Mouse (Mus musculus) cerebellum, postnatal 14 days (tissue): ENCODE measurements around the gene Wbp2.
"Not testable (repeated sequence)": the region's sequence is repeated elsewhere in the genome, so short reads cannot be mapped to it uniquely, and the experiment has no call there.

Experiments
- DNase-seq, 2 experiments: peaks; one replicate each; pipeline ENCODE4 v3.0.0; 2021; ENCODE audit warnings: mixed read lengths in 2 of 2

Wbp2 gene

DNA sequence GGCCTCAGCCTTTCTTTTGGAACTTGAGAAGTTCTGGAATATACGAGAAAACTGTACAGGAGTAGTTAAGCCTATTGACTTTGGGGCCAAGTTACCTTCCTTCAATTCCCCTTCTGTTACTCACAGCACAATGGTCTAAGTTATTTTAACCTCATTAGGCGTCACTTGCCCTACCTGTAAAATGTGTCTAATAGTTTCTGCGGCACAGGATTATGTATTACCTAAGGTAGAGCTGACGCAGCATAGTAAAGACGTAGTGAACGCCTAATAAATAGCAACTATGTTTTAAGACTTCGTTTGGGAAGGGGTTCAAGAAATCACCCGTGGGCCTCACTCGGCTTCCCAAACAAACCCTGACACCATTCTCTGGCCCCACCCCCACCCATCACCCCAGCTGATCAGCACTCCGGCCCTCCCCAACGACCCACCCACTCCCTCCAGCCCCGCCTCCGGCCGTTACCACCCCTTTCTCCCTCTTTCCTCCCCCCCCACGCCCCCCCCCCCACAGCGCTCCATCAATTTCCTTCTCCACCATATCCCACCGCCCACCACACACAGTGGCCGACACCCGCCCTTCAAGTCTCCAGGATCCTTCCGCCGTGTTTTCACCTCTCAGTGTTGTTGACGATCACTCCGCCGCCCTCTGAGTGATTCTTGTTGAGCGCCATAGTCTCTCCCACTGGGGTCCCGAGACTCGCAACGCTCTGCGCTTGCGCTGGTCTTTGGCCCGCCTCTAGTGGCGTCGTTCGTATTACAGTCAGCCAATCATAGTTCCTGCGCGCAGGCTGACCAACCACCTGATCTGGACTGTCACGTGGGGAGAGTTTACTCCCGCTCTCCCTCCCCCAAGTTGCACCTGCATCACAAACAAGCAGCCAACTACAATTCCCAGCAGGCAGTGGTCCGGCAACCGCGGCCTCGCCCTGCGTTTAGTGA is at the start of gene Wbp2:
Wbp2 (minus strand) TSS at position 738 of the 936 bp plus-strand sequence.
- peak; percentile 97 to 98 for DNase-seq

DNA sequence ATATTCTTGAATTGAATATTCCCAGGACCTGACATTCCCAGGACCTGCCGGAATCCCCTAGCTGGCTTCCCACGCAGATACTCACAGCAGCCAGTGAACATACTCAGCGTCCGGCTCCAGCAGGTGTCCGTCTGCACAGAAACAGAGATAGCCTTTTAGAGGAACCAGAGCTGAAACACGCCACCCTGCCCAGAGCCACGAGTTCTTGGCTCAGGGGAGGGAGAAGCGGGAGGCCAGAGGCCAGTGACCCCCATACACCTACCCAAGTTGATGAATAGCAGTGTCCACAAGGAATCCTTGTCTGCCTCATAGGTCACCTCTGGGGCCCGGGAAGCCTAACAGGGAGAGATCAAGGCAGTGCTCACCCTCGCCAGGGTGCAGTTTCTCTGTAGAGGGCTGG is 47.4 kb upstream of the Wbp2 start:
- DNase-seq: no peak

DNA sequence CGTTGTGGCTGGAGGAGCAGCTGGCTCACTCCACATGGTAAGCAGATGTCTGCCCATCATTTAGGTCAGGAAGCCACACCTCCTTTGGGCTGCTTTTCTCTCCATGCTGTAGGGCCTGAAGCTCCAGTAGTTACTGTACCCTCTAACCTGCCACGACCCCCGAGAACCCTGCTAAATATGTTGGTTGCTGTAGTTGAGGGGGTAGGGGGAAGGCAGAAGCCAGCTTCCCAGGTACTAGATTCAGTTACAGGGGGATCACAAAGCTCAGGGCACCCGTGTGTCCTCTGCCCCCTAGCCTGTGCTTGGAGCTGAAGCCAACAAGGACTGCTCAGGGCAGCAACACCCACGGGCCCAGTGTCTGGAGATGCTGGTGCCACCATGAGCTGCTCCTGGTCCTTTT is 46.7 kb upstream of the Wbp2 start:
- no peak for DNase-seq

DNA sequence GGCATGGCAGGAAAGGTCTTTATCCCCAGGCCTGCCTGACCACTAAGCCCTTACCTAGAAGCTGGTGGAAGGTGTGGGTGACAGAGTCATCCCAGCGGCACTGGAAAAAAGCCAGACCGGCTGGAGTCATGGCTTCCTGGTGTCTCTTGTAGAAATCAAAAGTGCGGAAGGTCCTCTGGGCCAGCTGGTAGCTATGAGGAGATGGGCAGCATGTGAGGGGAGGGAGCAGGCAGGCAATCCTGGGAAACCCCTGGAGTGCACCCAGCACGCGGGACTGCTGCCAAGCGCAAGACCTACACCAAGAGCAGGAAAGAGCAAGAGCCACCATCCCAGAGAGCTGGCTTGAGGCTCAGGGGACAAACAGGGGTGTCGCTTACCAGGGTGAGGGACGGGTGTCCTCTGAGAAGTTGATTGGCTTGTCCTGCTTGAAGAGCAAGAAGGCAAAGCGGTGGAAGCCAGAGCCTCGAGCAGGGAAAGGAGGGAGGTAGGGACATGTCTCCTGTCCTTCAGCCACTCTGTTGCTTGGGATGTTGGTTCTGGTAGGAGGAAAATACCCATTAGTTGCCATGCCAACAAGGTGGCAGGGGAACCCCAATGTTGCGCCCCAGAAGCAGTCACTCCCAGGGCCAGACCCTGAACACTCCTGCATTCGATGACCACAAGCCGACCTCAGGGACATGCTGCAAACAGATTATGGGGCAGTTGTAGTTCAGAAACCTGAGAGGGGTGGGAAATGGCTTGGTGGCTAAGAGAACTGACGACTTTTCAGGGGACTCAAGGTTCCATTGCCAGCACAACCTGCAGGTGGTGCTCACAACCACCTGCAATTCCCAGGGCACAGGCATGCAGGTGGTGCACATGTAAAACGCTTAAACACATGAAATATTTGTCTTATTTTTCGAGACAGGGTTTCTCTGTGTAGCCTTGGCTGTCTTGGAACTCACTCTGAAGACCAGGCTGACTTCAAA is 45.9 kb upstream of the Wbp2 start:
- DNase-seq: peak; percentile 35 to 50

DNA sequence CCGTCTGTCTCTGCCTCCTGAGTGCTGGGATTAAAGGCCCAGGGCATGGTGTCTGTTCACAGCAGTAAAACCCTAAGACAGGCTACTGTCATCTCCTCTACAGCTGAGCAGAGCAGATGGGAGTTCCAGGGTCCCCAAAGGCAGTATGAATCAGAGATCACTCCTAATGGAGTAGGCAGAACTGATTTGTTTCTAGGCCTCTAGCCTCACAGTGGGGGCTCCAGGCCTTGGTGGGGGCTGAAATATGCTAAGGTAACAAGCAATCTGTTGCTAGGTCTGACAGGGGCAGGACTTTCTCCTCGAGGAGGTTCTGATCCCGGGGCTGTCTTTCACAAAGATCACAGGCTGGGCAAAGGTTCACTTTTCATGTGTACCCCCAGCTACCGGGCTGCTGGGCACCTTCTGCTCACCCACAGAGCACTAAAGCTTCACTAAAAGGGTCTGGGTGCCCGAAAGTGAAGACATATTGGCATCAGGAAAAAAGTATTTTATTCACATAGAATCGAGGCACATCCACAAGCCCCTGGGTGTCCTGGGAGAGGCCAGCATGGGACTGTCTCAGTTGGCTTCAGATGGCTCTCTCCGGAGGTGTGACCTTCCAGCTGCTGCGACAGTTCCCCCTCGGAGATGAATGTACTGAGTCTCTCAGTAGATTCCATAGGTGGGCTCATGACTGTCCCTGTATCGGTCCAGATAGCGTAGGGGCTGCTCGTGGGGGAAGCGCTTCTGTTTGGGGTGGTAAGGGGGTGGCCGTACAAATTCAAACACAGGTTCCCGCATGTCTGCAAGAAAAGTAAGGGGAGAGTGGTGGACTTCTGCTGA is 44.8 kb upstream of the Wbp2 start:
- DNase-seq: peak in 1 of 2 experiments; percentile 52

DNA sequence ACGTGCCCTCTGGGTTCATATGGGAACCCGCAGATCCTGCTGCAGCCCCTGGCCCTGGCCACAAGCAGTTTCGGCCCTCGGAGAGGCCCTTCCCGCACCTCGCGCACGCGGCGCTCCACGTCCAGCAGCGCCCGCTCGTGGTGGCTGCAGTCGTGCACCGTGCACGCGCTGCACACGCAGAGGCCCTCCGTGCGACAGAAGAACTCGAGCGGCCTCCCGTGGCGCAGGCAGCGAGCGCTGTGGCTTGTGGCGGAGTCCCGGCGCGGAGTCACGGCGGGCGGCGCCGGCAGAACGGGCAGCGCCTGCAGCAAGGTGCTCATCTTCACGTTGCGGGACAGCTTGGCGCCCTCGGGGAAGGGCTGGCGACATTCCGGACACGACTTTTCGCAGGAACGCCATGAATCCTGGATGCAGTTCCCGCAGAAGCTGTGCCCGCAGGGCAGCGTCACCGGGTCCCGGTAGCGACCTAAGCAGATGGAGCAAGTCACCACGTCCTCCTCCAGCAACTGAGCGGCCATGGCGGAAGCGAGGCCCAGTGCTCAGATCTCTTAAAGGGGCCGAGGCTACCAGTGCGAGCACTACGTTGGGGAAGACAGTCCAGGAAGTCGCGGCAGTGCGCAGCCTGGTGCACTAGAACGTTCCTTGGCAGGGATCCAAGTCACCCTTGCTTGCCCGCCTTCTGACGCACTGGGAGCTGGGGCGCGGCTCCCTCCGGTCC is 43.9 kb upstream of the Wbp2 start, which contains the start of gene Trim65:
Trim65 (minus strand) TSS at position 641 of the 718 bp plus-strand sequence.
- DNase-seq: peak; percentile 89 to 90

DNA sequence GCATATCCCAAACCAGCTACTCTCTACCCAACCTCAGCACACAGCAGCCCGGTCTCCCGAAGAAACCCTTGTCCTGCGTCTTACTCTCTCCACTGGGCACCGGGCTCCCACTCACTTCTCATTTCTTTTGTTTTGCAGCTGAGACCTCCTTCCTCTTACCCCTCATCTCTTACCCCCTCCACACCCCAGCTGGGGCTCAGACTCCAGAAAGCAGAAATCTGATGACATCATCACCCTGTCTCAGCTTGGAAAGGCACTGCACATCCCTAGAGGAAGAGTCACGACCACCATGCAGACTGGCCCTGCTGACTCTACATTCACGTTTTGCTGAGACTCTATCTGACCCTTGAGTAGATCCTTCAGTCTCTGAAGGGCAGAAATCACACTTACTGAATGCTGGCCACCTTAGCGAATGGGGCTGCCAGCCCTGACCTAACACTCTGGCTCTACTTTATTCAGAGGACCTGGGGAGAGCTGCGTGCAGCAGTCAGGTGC is 43.2 kb upstream of the Wbp2 start:
- no peak for DNase-seq

DNA sequence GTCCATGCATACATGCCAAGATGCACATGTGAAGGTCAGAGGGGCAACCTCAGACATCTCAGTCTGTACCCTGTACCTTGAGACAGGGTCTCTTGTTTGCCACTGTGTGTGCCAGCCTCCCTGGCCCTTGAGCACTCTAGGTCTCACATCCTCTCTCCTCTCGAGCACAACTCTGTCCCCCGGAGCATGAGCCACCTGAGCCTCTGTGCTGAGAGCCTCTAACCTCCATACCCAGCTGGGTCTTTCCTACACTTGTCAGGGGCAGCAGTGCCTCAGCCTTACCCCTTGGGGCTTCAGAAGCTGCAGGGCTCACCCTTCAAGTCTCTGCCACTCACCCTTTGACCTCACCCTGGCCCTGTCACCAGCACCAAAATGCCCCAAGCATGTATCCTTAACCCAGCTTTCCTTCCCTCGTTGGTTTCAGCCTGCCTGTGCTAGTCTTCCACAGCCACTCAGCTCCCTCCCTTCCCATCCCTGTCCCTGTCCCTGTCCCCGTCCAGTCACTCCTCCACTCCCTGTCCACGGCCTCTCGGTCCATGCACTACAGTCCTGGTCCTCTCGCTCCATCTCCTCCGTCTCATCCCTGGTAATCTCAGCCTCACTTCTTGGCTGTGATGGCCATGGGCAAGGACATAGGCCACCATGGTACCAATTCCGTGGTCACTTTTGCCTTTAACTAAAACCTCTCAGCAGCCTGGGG is 42.4 kb upstream of the Wbp2 start:
- DNase-seq: no peak

DNA sequence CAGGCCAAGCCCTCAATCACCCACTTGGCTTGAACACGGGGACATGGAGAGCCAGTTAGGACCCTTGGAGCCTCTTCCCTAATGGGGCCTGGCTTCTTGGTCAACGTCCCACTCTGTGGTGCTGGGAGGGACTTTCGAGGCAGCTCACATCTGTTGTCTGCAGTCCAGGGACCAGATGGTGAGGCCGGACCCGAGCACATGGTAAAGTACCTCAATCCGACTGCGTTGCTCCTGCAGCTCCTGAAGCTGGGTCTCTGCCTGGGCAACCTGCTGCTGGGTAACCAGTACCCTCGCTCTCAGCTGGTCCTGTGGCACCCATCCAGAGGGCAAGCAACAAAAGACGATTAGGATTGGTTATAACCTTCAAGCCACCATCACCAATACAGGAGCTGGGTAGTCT is 41.2 kb upstream of the Wbp2 start:
- DNase-seq: peak; percentile 64 to 78

DNA sequence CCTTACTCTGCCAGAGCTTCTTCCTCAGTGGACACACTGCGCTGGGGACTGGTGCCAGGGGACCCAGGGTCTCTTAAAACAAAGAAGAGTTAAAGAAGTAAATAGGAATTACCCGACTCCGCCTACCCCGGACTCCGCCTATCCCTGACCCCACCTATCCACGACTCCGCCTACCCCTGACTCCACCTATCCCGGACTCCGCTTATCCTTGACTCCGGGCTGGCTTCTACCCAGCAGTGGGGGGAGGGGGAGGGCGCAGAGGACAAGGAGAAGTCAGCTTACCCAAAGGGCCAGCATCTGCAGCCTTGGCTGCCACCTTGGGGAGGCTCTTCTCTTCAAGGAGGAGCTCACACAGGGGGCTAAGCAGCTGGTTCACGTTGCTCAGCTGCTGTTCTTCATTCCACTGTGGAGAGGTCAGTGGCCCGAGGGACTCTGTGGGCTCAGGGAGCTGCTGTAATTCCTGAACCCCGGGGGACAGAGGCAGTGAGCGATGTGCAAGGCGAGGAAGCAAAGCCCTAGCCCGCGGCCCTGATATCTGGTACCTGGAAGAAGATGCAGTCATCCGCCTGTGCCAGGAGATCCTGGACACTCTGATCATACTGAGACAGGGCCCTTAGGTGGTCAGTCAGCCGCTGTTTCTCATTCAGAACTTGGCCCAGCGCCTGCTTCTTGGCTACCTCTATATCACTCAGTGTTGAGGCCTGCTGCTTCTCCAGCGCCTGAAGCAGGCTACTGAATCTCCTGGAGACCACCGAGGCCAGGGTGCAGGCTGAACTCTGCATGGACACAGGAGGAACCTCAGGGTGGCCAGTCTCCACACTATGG is 40.6 kb upstream of the Wbp2 start, which contains the start of gene Trim47:
Trim47 (minus strand) TSS at position 55 of the 825 bp plus-strand sequence.
- peak in 1 of 2 experiments; percentile 84 for DNase-seq

DNA sequence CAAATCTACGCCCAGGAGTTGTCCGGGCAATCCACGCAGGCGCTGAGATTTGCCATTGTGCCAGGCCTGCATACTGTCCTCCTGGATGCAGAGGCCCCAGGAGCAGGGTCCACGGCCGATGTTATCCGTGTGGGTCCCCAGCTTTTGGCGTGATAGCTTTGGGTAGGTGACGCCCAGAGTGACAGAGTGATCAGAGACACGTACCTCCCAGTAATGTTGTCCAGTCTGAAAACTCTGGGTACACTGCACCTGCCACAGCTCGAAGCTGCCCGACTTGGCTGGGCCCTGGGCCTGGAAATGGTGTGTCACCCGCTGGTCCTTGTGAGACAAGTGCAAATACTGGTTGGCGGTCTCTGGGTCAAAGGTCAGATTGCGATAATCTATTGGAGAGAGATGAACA is 39.5 kb upstream of the Wbp2 start:
- no peak for DNase-seq

DNA sequence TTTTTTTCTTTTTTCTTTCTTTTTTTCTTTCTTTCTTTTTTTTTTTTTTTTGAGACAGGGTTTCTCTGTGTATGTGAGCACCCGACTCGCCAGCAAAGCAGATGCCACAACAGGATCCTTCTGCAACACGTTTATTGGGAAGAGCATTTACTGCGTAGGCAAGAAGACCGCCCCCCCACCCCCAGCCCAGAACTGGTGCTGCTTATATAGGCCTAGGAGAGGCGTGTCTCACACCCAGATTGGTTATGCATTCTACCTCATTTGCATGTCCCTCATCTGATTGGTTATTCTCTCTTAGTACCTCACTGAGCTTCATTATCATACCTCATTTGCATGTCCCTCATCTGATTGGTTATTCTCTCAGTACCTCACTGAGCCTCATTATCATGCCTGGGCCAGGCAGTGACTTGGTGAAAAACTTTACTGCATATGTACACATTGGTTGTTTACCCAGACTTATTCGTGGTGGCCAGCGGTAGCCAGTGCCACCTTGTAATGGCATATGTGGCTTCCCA is 35.0 kb upstream of the Wbp2 start:
- not testable (repeated sequence) for DNase-seq

DNA sequence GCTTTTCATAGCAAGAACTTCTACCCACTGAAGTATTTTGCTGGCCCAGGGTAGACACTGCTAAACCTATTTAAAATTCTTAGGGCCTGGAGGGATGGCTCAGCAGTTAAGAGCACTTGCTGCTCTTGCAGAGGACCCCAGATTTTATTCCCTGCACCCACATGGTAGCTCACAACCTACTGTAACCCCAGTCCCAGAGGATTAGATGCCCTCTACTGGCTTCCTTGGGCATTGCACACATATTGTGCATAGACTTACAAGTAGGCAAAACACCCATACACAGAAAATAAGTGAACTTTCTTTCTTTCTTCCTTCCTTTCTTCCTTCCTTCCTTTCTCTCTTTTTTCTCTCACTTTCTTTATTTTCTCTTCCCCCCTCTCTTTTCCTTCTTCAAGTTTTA is 31.0 kb upstream of the Wbp2 start:
- no peak for DNase-seq

DNA sequence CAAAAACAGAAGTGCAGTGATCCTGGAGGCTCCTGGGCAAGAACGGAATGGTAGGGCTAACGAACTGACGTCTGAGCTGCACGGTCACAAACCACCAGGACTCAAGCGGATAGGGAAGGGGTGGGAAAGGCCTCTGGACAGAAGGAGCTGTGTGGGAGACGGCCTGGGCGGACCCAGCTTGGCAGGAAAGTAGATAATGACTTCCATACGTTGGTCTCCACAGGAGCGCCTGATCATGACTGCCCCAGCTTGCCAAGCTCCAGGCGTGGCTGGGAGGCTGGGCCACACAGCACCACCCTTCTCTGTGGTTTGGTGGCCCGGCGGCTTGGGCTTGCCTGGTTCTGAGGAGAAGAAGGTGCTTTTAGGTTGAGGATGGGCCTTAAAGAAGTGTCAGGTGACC is 30.4 kb upstream of the Wbp2 start:
- DNase-seq: no peak

DNA sequence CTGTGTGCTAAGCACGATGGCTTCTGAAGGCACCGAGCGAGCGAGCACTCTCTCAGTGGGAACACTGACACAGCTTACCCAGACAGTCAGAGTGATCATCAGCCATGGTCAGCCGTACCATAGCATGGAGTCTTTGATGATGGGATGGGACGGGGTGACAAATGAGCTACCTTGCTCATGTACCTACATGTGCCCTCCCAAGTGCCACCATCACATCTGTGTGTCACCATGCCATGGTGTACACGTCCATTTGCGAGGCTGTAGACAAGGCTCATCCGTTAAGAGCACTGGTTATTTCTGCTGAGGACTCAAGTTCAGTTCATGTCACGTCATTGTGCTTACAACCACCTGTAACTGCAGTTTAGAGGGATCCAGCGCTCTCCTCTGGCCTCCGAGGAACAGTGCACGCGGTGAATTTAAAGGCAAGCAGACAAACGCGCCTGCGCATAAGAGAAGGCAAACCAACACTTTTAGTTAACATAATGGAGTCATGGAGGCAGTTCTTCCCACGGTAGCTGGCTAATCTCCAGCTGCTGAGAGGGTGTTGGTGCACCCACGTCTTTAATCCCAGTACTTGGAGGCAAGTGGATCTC is 24.9 kb upstream of the Wbp2 start:
- peak in 1 of 2 experiments; percentile 24 for DNase-seq

DNA sequence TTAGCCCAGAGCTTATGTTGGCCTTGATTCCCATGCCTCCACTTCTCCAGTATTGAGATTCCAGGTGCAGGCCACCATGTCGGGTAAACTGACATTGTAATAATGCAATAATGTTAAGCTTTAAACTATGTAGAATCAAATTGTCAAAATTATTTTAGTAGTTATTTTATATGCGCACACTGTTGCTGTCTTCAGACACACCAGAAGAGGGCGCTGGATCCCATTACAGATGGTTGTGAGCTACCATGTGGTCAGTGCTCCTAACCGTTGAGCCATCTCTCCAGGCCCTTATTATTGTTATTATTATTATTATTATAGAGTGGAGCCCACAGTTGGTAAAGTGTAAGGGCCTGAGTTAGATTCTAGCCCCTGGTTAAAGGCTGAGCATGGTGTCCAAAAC is 24.3 kb upstream of the Wbp2 start:
- no peak for DNase-seq

DNA sequence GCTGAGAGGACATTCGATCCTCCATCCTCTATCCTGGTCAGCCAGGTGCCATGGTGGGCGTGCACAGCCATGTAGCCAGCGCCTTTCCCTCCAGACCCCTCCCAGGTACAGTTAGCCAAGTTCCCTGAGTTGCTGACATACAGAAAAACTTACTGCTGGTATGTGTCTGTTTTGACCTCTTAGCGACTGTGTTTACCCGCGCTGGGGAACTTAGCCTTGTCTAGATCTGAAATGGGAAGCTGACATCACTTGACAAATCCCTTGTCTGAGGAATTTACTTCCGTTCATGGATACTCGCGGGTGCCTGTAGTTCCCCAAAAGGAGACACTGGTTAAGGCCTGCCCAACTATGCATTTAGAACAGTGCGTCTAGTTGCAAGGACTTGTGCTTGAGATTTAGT is 23.7 kb upstream of the Wbp2 start:
- no peak for DNase-seq

DNA sequence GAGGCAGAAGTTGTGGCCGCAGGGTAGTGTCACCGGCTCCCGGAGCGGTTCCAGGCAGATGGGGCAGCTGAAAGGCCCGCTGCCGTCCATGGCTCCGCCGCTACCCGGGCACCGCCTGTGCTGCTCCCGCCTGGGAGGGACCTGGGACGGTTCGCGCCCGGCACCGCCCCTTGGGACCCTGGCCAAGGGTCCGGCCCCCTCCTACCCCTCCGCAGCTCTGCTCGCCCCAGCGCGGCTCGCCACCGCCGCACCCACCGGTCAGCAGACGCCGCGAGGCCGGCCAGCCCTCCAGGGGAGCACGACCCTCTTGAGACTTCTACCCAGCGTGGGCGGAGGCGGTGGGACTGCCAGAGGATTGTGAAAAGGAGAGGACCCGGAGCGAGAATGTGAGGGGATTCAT is 23.3 kb upstream of the Wbp2 start:
- DNase-seq: no peak

DNA sequence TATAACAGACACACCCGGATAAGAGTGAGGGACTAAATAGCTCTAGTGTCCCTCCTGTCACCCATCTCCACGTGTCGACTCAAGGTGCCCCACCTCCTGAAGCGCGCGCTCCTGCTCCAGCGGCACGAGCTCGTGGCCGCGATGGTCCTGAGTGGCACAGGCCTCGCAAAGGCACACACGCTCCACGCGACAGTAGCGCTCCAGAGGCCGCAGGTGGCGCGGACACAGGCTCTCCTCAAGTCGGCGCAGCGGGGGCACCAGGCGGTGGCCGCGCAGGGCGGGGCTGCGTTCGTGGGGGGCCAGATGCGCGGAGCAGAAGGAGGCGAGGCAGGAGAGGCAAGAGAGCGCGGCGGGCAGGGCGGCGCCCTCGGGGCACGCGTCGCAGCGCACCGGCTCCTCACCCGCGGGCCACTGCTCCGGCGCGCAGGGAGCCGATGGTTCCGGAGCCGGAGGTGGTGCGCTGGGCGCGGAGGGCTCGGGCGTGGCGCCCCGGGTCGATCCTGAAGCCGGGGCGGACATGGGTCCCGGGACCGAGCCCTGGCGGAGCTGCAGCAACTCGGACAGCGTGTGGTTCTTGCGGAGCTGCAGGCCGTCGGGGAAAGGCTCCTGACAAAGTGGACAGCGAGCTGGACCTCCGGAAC is 22.8 kb upstream of the Wbp2 start:
- no peak for DNase-seq
